11 mouse cellular contexts compared by ENCODE assay signal in the genomic region with DNA sequence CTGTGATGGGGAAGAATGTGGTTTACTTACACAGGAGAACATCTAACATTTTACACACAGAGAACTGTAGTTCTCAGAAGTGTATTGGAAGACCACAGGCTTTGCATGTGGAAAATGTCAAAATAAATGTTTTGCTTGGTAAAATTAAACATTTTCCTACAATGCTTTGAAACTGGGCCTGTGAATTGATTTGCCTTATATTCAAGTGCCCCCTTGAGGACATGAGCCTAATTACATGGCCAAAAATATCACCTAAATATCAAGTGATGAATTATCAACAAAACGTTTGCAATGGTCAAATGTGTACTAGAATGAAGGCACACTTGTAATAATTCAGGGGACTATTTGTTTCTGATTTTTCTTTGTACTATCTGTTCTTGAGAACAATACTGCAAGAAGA.
A peak's percentile ranks its signal among the peaks of the same experiment; 100 is the strongest.
DNase-seq lines count a peak whose midpoint lies in the region; ATAC-seq and TF ChIP-seq lines count a peak whose summit lies in the region.
"Had no signal": no experiment of that assay in that cellular context is flagged by ENCODE, and none has a peak within 500 bp of the region (broad histone marks: within the 10 kb centered on the region; RNA-seq: fewer than 3 reads in every experiment).

No protein-coding gene starts in this region.

- WGBS in forebrain, embryonic 13.5 days = 37% methylated on average over 1 of the region's 1 CpGs
- 51% methylated on average over 1 of the region's 1 CpGs for WGBS in forebrain, embryonic 10.5 days
- 19% methylated on average over 1 of the region's 1 CpGs for WGBS in lung, embryonic 14.5 days
- WGBS in lung, adult 2 months = 10% methylated on average over 1 of the region's 1 CpGs
- WGBS in midbrain, postnatal 0 days = 9% methylated on average over 1 of the region's 1 CpGs

- no peaks in the 10 kb centered on the region for H3K27me3 ChIP-seq in forebrain, embryonic 13.5 days
- no peaks in the 10 kb centered on the region for H3K27me3 ChIP-seq in forebrain, embryonic 10.5 days (ENCODE audit: poor library complexity, severe bottlenecking)
- H3K27me3 ChIP-seq in lung, embryonic 14.5 days (ENCODE audit: insufficient read depth, low read length) = no peaks in the 10 kb centered on the region
- no peaks in the 10 kb centered on the region for H3K27me3 ChIP-seq in midbrain, postnatal 0 days (ENCODE audit: insufficient read depth, low read length)
- H3K27me3 ChIP-seq: limb, embryonic 13.5 days had no signal

- no peaks in the 10 kb centered on the region for H3K36me3 ChIP-seq in forebrain, embryonic 13.5 days (ENCODE audit: poor library complexity, severe bottlenecking)
- no peaks in the 10 kb centered on the region for H3K36me3 ChIP-seq in forebrain, embryonic 10.5 days (replicated peaks)
- H3K36me3 ChIP-seq in lung, embryonic 14.5 days (ENCODE audit: insufficient read depth) = no peaks in the 10 kb centered on the region
- no peaks in the 10 kb centered on the region for H3K36me3 ChIP-seq in midbrain, postnatal 0 days (ENCODE audit: insufficient read depth, low read length)
- H3K36me3 ChIP-seq: limb, embryonic 13.5 days had no signal

- H3K4me1 ChIP-seq in forebrain, embryonic 13.5 days = no peaks in the 10 kb centered on the region
- no peaks in the 10 kb centered on the region for H3K4me1 ChIP-seq in forebrain, embryonic 10.5 days
- H3K4me1 ChIP-seq in lung, embryonic 14.5 days (ENCODE audit: insufficient read depth) = no peaks in the 10 kb centered on the region
- H3K4me1 ChIP-seq in lung, adult 2 months (ENCODE audit: control insufficient read depth, insufficient read depth, low read length) = no peaks in the 10 kb centered on the region
- no peaks in the 10 kb centered on the region for H3K4me1 ChIP-seq in midbrain, postnatal 0 days (ENCODE audit: insufficient read depth, low read length)
- H3K4me1 ChIP-seq: limb, embryonic 13.5 days had no signal

- peak; percentile 65 for TF ChIP-seq CTCF in lung, embryonic 14.5 days (IDR thresholded peaks at IDR 0.05; ENCODE audit: low read depth)
- no peak for TF ChIP-seq CTCF in lung, adult 2 months (IDR thresholded peaks at IDR 0.05; ENCODE audit: insufficient read depth, low read length)
- TF ChIP-seq CTCF in midbrain, postnatal 0 days (IDR thresholded peaks at IDR 0.05) = peak; percentile 88

- intact Hi-C loops in heart, postnatal 14 days (cut with DNase I) = loop anchor here (10.0 kb wide), 1 partner anchor 1188 kb away; no protein-coding TSS in a partner anchor

- 0 out of 2 replicates have a peak, but pooled peaks have one; percentile 55 for ATAC-seq in forebrain, embryonic 13.5 days
- ATAC-seq in lung, embryonic 14.5 days (ENCODE audit: insufficient read depth) = no peak
- ATAC-seq in midbrain, postnatal 0 days (ENCODE audit: low FRiP score) = no peak

- no peak overlapping the region for H3K4me3 ChIP-seq in forebrain, embryonic 13.5 days
- H3K4me3 ChIP-seq in forebrain, embryonic 10.5 days = no peak overlapping the region
- no peak overlapping the region for H3K4me3 ChIP-seq in lung, embryonic 14.5 days (ENCODE audit: low read depth, low read length)
- H3K4me3 ChIP-seq in lung, adult 2 months (replicated peaks; ENCODE audit: extremely low read depth, low read depth, low read length) = no peak overlapping the region
- no peak overlapping the region for H3K4me3 ChIP-seq in midbrain, postnatal 0 days (ENCODE audit: low read depth, low read length)
- H3K4me3 ChIP-seq: limb, embryonic 13.5 days had no signal

- no peak overlapping the region for H3K4me2 ChIP-seq in forebrain, embryonic 13.5 days
- no peak overlapping the region for H3K4me2 ChIP-seq in lung, embryonic 14.5 days
- no peak overlapping the region for H3K4me2 ChIP-seq in midbrain, postnatal 0 days (ENCODE audit: low read depth, low read length, poor library complexity, severe bottlenecking)
- H3K4me2 ChIP-seq: limb, embryonic 13.5 days had no signal

- DNase-seq in forebrain, embryonic 10.5 days (ENCODE audit: extremely low spot score, low spot score) = no peak
- DNase-seq in lung, embryonic 14.5 days = peak; percentile 68
- no peak for DNase-seq in lung, adult 2 months
- DNase-seq in c-Kit-positive CD71-negative TER-119-negative erythroid progenitor cells, embryonic 14.5 days (ENCODE audit: low read depth) = peak; percentile 4
- peak; percentile 70 for DNase-seq in midbrain, postnatal 0 days (ENCODE audit: low spot score)
- DNase-seq in thymus, adult 18-20 months = no peak
- no peak for DNase-seq in heart, postnatal 14 days
- DNase-seq: heart, postnatal 36 days; spleen, adult 18-20 months had no signal

- H3K27ac ChIP-seq in forebrain, embryonic 13.5 days = no peak overlapping the region
- H3K27ac ChIP-seq in forebrain, embryonic 10.5 days = no peak overlapping the region
- no peak overlapping the region for H3K27ac ChIP-seq in lung, embryonic 14.5 days (ENCODE audit: low read depth)
- no peak overlapping the region for H3K27ac ChIP-seq in midbrain, postnatal 0 days (ENCODE audit: low read depth, low read length)
- H3K27ac ChIP-seq: limb, embryonic 13.5 days had no signal

- no peak for TF ChIP-seq POLR2A in lung, adult 2 months (IDR thresholded peaks at IDR 0.05; ENCODE audit: borderline replicate concordance, extremely low read depth, low read depth, low read length)

- H3K9ac ChIP-seq in forebrain, embryonic 13.5 days = no peak overlapping the region
- H3K9ac ChIP-seq in lung, embryonic 14.5 days = no peak overlapping the region
- H3K9ac ChIP-seq in midbrain, postnatal 0 days (replicated peaks; ENCODE audit: low read length, poor library complexity, severe bottlenecking) = no peak overlapping the region
- H3K9ac ChIP-seq: limb, embryonic 13.5 days had no signal

- no peaks in the 10 kb centered on the region for H3K9me3 ChIP-seq in forebrain, embryonic 13.5 days (replicated peaks)
- H3K9me3 ChIP-seq in forebrain, embryonic 10.5 days = 0 out of 2 replicates have a peak, but pooled peaks cover 3% of the 10 kb centered on the region
- 0 out of 2 replicates have a peak, but pooled peaks cover 2% of the 10 kb centered on the region for H3K9me3 ChIP-seq in lung, embryonic 14.5 days (ENCODE audit: low read depth, low read length)
- no peaks in the 10 kb centered on the region for H3K9me3 ChIP-seq in midbrain, postnatal 0 days (ENCODE audit: low read length)
- H3K9me3 ChIP-seq: limb, embryonic 13.5 days had no signal

Comparison
In these comparisons a context has a peak if more than half of its experiments do, and no peak if none do; other contexts are left out.
1. DNase-seq: peak in lung, embryonic 14.5 days (single experiment), c-Kit-positive CD71-negative TER-119-negative erythroid progenitor cells, embryonic 14.5 days (single experiment) and midbrain, postnatal 0 days (single experiment); none in forebrain, embryonic 10.5 days (single experiment), lung, adult 2 months (single experiment), thymus, adult 18-20 months (0 of 2) and heart, postnatal 14 days (0 of 2).